Mouse (Mus musculus) B cell, adult (primary cell): ENCODE measurements around the gene Vmn1r76. TPM values are rescaled to one million over a fixed set of nuclear protein-coding genes. Genes with fewer than 3 reads are reported as not detected.

Experiments
- total RNA-seq: library from RNA; stranded (reverse); gene quantifications from 4 replicates; pipeline ENCODE4 v1.2.4, GENCODE M21; 2023; ENCODE audit not compliant: inconsistent age

Gene Vmn1r76
- not detected in 4 replicates for total RNA-seq

DNA sequence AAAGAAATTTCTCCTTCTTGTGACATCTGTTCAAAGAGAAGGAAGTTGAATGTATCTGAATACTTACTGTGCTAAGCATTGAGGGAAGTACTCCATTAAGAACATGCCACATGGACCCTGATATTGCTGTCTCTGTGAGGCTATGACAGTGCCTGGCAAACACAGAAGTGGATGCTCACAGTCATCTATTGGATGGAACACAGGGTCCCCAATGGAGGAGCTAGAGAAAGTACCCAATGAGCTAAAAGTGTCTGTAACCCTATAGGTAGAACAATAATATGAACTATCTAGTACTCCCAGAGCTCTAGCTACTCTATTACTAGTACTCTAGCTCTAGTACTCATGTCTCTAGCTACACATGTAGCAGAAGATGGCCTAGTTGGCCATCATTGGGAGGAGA is at the start of gene Vmn1r76:
Vmn1r76 (minus strand) TSS at position 101 of the 400 bp plus-strand sequence.

DNA sequence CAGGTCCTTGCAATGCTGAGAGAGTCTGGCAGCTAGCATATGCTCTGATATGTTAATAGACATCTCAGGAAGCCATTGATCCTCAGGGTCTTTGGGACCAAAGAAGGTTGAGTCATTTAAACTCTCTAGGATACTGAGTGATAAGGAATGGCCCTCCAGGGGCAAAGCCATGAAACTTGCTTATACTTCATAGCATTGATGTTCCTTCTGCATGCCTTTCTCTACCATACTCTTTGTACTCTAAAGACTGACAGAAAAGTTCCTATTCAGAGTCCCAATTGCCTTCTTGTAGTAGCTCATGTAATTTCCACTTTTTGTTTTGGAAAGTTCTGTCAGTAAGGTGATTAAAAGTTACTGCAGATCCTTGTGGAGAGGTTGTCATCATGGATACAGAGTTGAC is 63.7 kb downstream of the Vmn1r76 start, which contains the start of gene Vmn1r75:
Vmn1r75 (plus strand) TSS at position 301 of the 400 bp plus-strand sequence.

Other genes starting within 250 kb of the Vmn1r76 start
- not detected in 4 replicates for gene Vmn1r73, start 207.9 kb downstream of the Vmn1r76 start, total RNA-seq
- gene Vmn1r74, start 104.2 kb downstream of the Vmn1r76 start, total RNA-seq = not detected in 4 replicates
- not detected in 4 replicates for gene Vmn1r75, start 63.6 kb downstream of the Vmn1r76 start, total RNA-seq
- not detected in 4 replicates for gene Vmn1r77, start 98.5 kb upstream of the Vmn1r76 start, total RNA-seq
- not detected in 4 replicates for gene Vmn1r78, start 212.0 kb upstream of the Vmn1r76 start, total RNA-seq
- gene Vmn1r79, start 233.1 kb upstream of the Vmn1r76 start, total RNA-seq = not detected in 4 replicates